Mouse (Mus musculus): ENCODE data around the gene Srsf10.

DNA sequence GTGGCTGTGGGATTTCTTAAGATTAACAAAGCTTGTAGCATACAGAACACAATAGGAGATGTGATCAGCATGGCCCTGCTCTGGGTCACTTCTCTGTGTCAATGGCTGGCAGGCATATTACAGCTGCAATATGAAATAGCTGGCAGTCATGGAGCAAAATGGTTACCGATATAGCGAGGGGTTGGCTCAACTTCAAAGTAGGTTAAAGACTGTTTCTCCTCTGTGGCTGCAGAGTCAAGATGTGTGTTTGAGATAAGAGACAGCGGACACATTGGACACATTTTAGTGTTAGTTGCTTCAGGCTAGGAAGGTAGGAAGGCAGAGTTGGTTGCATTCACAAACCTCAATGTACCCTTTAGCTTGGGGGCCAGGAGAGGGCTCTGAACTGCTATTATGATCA lies 51.1 kb downstream of the Srsf10 start:
- TF ChIP-seq MAX (IDR thresholded peaks at IDR 0.05) (no peak), USF1 (IDR thresholded peaks at IDR 0.05; ENCODE audit: low read depth) (no peak), CTCF (IDR thresholded peaks at IDR 0.05; ENCODE audit: control insufficient read depth, insufficient read depth, insufficient read length) (no peak), MYOD1 (IDR thresholded peaks at IDR 0.05; ENCODE audit: control insufficient read depth, insufficient read length, low read depth) (no peak), CEBPB (IDR thresholded peaks at IDR 0.05; ENCODE audit: low read depth) (no peak), MYOG (IDR thresholded peaks at IDR 0.05; ENCODE audit: control insufficient read depth, extremely low read depth, insufficient read length) (no peak), FOSL1 (IDR thresholded peaks at IDR 0.05; ENCODE audit: insufficient read depth, low read length, poor library complexity, severe bottlenecking) (no peak)

All from C2C12 (cell line).